Mouse (Mus musculus) G1E (cell line): ENCODE measurements around the gene Zfp775.

Experiments
- CTCF ChIP-seq: IDR thresholded peaks from 2 replicates; pipeline ENCODE4 v1.5.1; 2012; ENCODE audit warnings: low read depth, low read length, inconsistent platforms, mixed read lengths
- GATA1 ChIP-seq: IDR thresholded peaks from 2 replicates; pipeline ENCODE4 v1.6.1; 2012; ENCODE audit warnings: borderline replicate concordance, low read length, inconsistent platforms, mixed read lengths

- TF ChIP-seq GATA1 (no peak), CTCF (no peak)
These were observed 8.8 kb downstream of the Zfp775 start for GRCm38 (mm10) chr6:48610657-48611056.
